Mouse (Mus musculus): ENCODE data around the gene Abcc12. TPM values are rescaled to one million over a fixed set of nuclear protein-coding genes. Genes with fewer than 3 reads are reported as not detected.

Gene Abcc12
- polyA plus RNA-seq, 1 experiment from 2014 or later = 0.15 TPM

- H3K9me3 ChIP-seq (ENCODE audit: control insufficient read depth, low read length) = no peaks in the 10 kb centered on the region
- no peak for TF ChIP-seq CTCF (IDR thresholded peaks at IDR 0.05; ENCODE audit: low read depth)
- no peak for TF ChIP-seq EP300 (optimal IDR thresholded peaks at IDR 0.05)
- DNase-seq (ENCODE audit: low spot score) (no peak), ATAC-seq (ENCODE audit: low FRiP score, low TSS enrichment) (no peak)
- H3K9ac ChIP-seq (ENCODE audit: low read length) = no peak overlapping the region
- no peaks in the 10 kb centered on the region for H3K27me3 ChIP-seq (ENCODE audit: control insufficient read depth, insufficient read depth, low read length)
- no peaks in the 10 kb centered on the region for H3K36me3 ChIP-seq (ENCODE audit: control insufficient read depth, insufficient read depth, low read length)
- no peak overlapping the region for H3K27ac ChIP-seq (replicated peaks)
- no peak overlapping the region for H3K4me3 ChIP-seq (ENCODE audit: low read depth, low read length)
- H3K4me1 ChIP-seq (replicated peaks; ENCODE audit: control insufficient read depth, insufficient read depth) = no peaks in the 10 kb centered on the region
- WGBS = 70% methylated on average over 8 of the region's 8 CpGs
- H3K4me2 ChIP-seq (replicated peaks; ENCODE audit: low read depth) = no peak overlapping the region
These were observed 2.9 kb downstream of the Abcc12 start for GRCm38 (mm10) chr8:86577547-86577946.

DNA sequence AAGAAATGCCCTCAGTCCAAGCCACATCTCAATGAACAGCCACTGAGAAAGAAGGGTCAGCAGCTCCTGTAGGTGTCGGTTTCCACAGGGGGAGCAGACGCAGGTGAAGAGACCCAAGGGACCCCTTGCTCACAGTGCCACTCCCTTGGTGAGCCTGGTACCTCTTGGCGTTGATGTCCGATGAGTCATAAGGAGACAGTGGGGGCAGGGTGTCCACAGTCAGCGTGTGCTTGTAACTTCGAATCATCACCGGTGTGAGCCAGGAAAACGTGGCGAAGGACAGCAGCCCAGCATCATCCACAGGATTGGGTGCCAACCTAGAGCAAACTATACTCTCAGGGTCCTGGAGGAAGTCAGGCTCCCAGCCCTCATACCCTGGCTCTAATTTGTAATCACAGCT lies 16.8 kb downstream of the Abcc12 start:
- Histone ChIP-seq H3K4me2 (replicated peaks; ENCODE audit: low read depth) (no peak overlapping the region), H3K9me3 (ENCODE audit: control insufficient read depth, low read length) (no peaks in the 10 kb centered on the region), H3K27ac (replicated peaks) (no peak overlapping the region), H3K9ac (ENCODE audit: low read length) (no peak overlapping the region), H3K36me3 (ENCODE audit: control insufficient read depth, insufficient read depth, low read length) (no peaks in the 10 kb centered on the region), H3K4me1 (replicated peaks; ENCODE audit: control insufficient read depth, insufficient read depth) (no peaks in the 10 kb centered on the region), H3K27me3 (ENCODE audit: control insufficient read depth, insufficient read depth, low read length) (no peaks in the 10 kb centered on the region), H3K4me3 (ENCODE audit: low read depth, low read length) (no peak overlapping the region)
- ATAC-seq (ENCODE audit: low FRiP score, low TSS enrichment) = no peak
- DNase-seq (ENCODE audit: low spot score) = no peak
- 76% methylated on average over 9 of the region's 9 CpGs for WGBS
- TF ChIP-seq EP300 (optimal IDR thresholded peaks at IDR 0.05) = no peak
- TF ChIP-seq CTCF (IDR thresholded peaks at IDR 0.05; ENCODE audit: low read depth) = no peak

DNA sequence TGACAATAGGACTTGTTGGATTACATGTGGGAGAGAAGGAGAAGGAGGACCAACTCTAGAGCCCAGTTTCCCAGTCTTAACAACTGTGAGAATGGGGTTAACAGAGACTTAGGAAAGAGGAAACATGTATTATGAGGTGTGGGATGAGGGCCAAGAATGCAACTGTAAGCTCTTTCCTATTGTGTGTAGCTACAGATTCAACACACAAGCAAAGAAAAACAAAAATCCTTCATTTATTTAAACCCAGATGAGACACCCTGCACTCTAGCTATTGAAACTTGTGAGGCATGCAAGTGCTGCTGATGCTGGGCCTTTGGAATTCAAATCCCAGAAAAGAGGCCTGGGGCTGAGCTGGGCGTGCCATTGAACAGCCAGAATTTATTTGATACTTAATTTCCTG lies 18.7 kb downstream of the Abcc12 start:
- Histone ChIP-seq H3K9me3 (ENCODE audit: control insufficient read depth, low read length) (no peaks in the 10 kb centered on the region), H3K4me1 (replicated peaks; ENCODE audit: control insufficient read depth, insufficient read depth) (no peaks in the 10 kb centered on the region), H3K27ac (replicated peaks) (no peak overlapping the region), H3K9ac (ENCODE audit: low read length) (no peak overlapping the region), H3K4me3 (ENCODE audit: low read depth, low read length) (no peak overlapping the region), H3K27me3 (ENCODE audit: control insufficient read depth, insufficient read depth, low read length) (no peaks in the 10 kb centered on the region), H3K4me2 (replicated peaks; ENCODE audit: low read depth) (no peak overlapping the region), H3K36me3 (ENCODE audit: control insufficient read depth, insufficient read depth, low read length) (no peaks in the 10 kb centered on the region)
- 50% methylated on average over 1 of the region's 1 CpGs for WGBS
- ATAC-seq (ENCODE audit: low FRiP score, low TSS enrichment) (no peak), DNase-seq (ENCODE audit: low spot score) (no peak)
- no peak for TF ChIP-seq CTCF (IDR thresholded peaks at IDR 0.05; ENCODE audit: low read depth)
- TF ChIP-seq EP300 (optimal IDR thresholded peaks at IDR 0.05) = no peak

DNA sequence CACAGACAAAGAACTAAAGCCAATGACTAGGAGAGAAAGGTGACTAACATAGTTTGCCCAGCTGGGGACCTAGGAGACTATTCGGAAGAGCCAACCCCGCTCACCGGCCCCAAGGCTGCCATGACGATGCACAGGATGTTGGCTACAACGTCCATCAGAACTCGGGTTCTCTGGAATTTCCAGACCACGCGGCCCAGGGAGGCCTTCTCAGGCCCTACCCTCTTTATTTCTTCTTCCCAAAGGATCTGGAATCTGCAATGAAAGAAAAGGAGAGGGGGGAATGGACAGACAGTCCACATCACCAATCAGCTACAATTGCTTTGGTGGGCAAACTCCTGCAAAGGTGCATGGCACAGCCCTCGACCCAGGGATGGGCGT lies 19.8 kb downstream of the Abcc12 start:
- Histone ChIP-seq H3K36me3 (ENCODE audit: control insufficient read depth, insufficient read depth, low read length) (no peaks in the 10 kb centered on the region), H3K9ac (ENCODE audit: low read length) (no peak overlapping the region), H3K9me3 (ENCODE audit: control insufficient read depth, low read length) (no peaks in the 10 kb centered on the region), H3K4me1 (replicated peaks; ENCODE audit: control insufficient read depth, insufficient read depth) (no peaks in the 10 kb centered on the region), H3K4me3 (ENCODE audit: low read depth, low read length) (no peak overlapping the region), H3K27me3 (ENCODE audit: control insufficient read depth, insufficient read depth, low read length) (no peaks in the 10 kb centered on the region), H3K4me2 (replicated peaks; ENCODE audit: low read depth) (no peak overlapping the region), H3K27ac (replicated peaks) (no peak overlapping the region)
- DNase-seq (ENCODE audit: low spot score) = no peak
- no peak for ATAC-seq (ENCODE audit: low FRiP score, low TSS enrichment)
- 87% methylated on average over 10 of the region's 10 CpGs for WGBS
- TF ChIP-seq EP300 (optimal IDR thresholded peaks at IDR 0.05) = no peak
- TF ChIP-seq CTCF (IDR thresholded peaks at IDR 0.05; ENCODE audit: low read depth) = no peak

- Histone ChIP-seq H3K36me3 (ENCODE audit: control insufficient read depth, insufficient read depth, low read length) (no peaks in the 10 kb centered on the region), H3K27ac (replicated peaks) (no peak overlapping the region), H3K27me3 (ENCODE audit: control insufficient read depth, insufficient read depth, low read length) (no peaks in the 10 kb centered on the region), H3K9me3 (ENCODE audit: control insufficient read depth, low read length) (no peaks in the 10 kb centered on the region), H3K9ac (ENCODE audit: low read length) (no peak overlapping the region), H3K4me2 (replicated peaks; ENCODE audit: low read depth) (no peak overlapping the region), H3K4me1 (replicated peaks; ENCODE audit: control insufficient read depth, insufficient read depth) (no peaks in the 10 kb centered on the region), H3K4me3 (ENCODE audit: low read depth, low read length) (no peak overlapping the region)
- DNase-seq (ENCODE audit: low spot score) (no peak), ATAC-seq (ENCODE audit: low FRiP score, low TSS enrichment) (no peak)
- 84% methylated on average over 15 of the region's 15 CpGs for WGBS
- no peak for TF ChIP-seq CTCF (IDR thresholded peaks at IDR 0.05; ENCODE audit: low read depth)
- no peak for TF ChIP-seq EP300 (optimal IDR thresholded peaks at IDR 0.05)
These were observed 20.4 kb downstream of the Abcc12 start for GRCm38 (mm10) chr8:86559947-86560687.

GRCm38 (mm10) chr8:86557186-86558045 lies 23.1 kb downstream of the Abcc12 start:
- H3K9ac ChIP-seq (ENCODE audit: low read length) = no peak overlapping the region
- no peaks in the 10 kb centered on the region for H3K9me3 ChIP-seq (ENCODE audit: control insufficient read depth, low read length)
- 54% methylated on average over 15 of the region's 15 CpGs for WGBS
- H3K4me2 ChIP-seq (replicated peaks; ENCODE audit: low read depth) = no peak overlapping the region
- TF ChIP-seq CTCF (IDR thresholded peaks at IDR 0.05; ENCODE audit: low read depth) (no peak), EP300 (optimal IDR thresholded peaks at IDR 0.05) (no peak)
- no peak for ATAC-seq (ENCODE audit: low FRiP score, low TSS enrichment)
- H3K4me1 ChIP-seq (replicated peaks; ENCODE audit: control insufficient read depth, insufficient read depth) = no peaks in the 10 kb centered on the region
- H3K27ac ChIP-seq (replicated peaks) = no peak overlapping the region
- H3K36me3 ChIP-seq (ENCODE audit: control insufficient read depth, insufficient read depth, low read length) = no peaks in the 10 kb centered on the region
- no peak overlapping the region for H3K4me3 ChIP-seq (ENCODE audit: low read depth, low read length)
- DNase-seq (ENCODE audit: low spot score) = no peak
- H3K27me3 ChIP-seq (ENCODE audit: control insufficient read depth, insufficient read depth, low read length) = no peaks in the 10 kb centered on the region

All from stomach, postnatal 0 days (tissue).